Mouse (Mus musculus) adrenal gland, adult 8-10 months (tissue): ENCODE data around the gene Jarid2. TPM values are rescaled to one million over a fixed set of nuclear protein-coding genes. Genes with fewer than 3 reads are reported as not detected.
A peak's percentile ranks its signal among the peaks of the same experiment; 100 is the strongest.

ENCODE experiments used
- DNase-seq: peaks from one replicate; pipeline ENCODE4 v3.0.0; 2022
- total RNA-seq, 4 experiments: library from RNA; stranded (reverse); gene quantifications; 2 replicates each; pipeline ENCODE4 v1.2.4; 2022

The Jarid2 gene
- total RNA-seq, 4 experiments from 2014 or later = 32.9 to 48.1 (median 37.8) TPM

GRCm38 (mm10) chr13:44730146-44730864 lies 1.0 kb downstream of the Jarid2 start:
- DNase-seq = peak; percentile 100

- peak; percentile 88 for DNase-seq
These were observed 1.8 kb downstream of the Jarid2 start for GRCm38 (mm10) chr13:44730939-44731551.

GRCm38 (mm10) chr13:44731727-44732441 lies 2.6 kb downstream of the Jarid2 start:
- DNase-seq = no peak

- DNase-seq = no peak
These were observed 3.2 kb downstream of the Jarid2 start for GRCm38 (mm10) chr13:44732442-44732974.

DNA sequence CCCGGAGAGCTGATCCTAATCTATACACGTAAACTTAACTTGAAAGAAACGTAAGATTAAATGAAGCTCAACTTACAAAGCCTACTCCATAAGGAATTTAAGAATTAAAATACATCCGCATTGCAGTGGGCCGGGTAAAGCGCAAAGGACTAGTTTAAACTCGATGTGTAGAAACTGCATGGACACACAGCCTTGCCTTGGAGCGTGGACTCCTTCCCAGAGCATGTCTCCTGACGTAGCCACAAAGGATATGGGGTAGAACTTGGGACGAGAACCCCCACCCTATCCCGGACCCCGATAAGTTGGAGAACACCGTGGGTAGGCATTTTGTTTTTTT lies 3.7 kb downstream of the Jarid2 start:
- DNase-seq = no peak

DNA sequence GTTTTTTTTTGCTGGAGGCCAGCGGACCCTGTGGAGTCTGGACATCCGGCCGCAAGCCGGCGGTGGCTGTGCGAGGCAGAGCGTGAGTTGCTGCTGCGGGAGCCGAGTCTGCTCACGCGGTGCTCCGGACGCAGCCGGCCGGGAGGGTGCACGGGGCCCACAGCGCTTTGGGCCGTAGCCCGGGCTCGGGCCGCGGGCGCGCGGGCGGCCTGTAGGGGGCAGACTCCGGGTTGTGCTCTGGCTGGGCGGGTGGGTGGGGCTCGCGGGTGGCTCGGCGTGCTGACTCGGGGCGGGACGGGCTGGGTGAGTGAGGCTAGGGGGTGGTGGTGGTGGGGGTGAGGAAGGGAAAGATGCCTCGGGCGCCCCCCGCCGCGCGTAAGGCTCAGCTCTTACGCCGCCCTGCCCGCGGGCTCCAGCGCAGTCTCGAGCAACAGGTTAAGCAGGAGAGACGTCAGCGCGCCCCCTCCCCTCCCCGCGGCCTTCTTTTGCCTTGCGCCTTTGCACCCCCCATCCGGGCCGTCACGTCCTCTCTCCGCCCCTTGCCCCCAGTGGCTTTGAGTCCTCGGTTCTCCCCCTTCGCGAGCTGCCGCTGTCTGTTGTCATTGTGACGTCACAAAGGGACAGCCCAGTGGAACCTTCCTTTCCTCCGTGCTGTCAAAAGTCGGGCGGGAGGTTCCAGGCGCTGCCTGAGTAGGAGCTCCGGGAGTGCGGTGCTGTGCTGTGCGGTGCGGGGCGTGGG lies 4.3 kb downstream of the Jarid2 start:
- DNase-seq = peak; percentile 82

- DNase-seq = no peak
These were observed 5.2 kb downstream of the Jarid2 start for GRCm38 (mm10) chr13:44734441-44734840.

GRCm38 (mm10) chr13:44735088-44735690 lies 5.9 kb downstream of the Jarid2 start:
- no peak for DNase-seq

DNA sequence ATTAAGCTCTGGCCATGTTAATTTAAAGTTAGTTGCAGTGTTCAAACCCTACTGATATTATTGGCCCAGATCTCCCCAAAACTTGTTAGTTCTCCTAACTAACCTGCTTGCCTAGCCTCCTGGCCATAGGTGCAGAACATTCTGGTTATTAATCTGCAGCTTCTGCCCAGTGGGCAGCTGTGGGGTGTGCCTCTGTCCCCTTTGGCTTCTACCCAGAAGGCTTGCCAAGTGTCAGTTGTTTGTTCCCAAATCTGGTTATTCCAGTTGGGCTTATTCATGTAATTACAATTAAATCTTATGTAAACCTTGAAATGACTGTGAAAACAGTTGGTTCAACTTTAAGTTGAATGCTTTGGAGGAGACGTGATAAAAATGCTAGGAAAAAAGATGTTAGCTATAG lies 8.0 kb downstream of the Jarid2 start:
- DNase-seq = no peak

GRCm38 (mm10) chr13:44751780-44752179 lies 22.5 kb downstream of the Jarid2 start:
- no peak for DNase-seq

DNA sequence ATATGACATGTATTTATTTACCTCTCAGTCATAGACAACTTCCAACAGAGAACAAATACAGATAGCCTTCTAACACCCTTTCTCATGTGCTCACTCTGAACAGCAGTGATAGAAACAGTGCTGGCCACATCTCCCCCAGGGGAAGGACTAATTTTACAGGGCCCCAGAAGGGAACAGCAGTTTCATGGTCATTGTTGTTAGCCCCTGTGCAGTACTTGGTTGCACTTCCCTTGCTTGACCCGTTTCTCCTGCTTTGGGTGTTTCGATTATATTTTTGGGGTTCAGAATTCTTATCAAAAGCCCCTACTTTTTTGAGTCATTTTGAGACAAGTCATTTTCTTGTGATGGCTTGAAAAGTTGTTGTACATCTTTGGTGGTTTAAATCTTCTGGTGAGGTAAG lies 23.9 kb downstream of the Jarid2 start:
- DNase-seq = no peak

DNA sequence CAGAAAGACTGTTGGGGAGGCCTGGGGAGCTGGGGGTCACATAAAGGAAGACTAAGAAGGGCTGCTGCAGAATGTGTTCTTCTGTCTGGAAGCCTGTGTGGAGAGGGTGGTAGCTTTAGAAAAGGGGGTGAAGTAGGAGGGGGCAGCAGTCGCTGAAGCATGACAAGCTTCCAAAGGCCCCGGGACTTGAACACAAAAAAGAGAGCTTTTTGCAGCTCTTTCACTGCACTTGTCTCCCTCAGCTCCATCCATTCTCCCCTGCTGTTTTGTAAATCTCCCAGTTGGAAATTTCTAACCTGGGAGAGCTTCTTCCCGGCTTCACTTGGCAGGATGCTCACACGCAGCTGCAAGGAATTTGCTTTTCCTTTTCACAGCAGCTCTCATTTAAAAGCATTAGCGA lies 26.2 kb downstream of the Jarid2 start:
- no peak for DNase-seq

DNA sequence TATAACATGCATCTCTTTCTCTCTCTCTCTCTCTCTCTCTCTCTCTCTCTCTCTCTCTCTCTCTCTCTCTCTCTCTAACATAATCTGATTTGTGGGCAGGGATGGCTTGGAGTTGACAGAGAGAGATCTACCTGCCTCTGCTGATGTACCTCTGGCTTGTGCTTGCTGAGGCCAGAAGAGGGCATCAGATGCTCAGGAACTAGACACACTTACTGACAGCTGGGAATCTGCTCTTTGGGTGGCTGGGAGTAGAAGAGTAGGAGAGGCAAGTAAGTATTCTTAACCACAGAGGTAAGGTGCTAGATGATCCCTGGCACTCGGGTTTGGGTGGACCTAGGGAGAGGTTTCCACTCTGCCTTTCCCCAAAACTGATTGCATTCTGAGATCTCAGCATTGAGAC lies 29.5 kb downstream of the Jarid2 start:
- no peak for DNase-seq

DNA sequence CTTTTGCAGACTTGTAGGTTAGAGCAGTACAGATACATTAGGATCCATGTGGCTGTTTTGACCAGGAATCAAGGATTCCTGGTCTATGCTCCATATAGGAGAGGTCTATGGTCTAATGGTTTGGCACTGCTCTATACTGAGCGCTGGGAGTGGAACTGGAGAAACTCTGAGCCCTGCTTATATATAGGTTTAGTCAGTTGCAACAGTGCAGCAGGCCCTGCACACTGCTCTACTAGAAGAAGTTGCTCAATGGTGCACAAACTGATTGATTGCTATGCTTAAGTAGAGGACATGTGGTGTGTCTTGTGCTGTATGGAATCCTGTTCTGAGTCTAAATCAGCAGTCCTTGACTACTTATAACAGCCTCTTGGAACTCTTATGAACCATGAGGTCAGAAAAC lies 31.5 kb downstream of the Jarid2 start:
- DNase-seq = no peak

GRCm38 (mm10) chr13:44763068-44763467 lies 33.8 kb downstream of the Jarid2 start:
- DNase-seq = no peak

- DNase-seq = no peak
These were observed 38.5 kb downstream of the Jarid2 start for GRCm38 (mm10) chr13:44767751-44768150.

DNA sequence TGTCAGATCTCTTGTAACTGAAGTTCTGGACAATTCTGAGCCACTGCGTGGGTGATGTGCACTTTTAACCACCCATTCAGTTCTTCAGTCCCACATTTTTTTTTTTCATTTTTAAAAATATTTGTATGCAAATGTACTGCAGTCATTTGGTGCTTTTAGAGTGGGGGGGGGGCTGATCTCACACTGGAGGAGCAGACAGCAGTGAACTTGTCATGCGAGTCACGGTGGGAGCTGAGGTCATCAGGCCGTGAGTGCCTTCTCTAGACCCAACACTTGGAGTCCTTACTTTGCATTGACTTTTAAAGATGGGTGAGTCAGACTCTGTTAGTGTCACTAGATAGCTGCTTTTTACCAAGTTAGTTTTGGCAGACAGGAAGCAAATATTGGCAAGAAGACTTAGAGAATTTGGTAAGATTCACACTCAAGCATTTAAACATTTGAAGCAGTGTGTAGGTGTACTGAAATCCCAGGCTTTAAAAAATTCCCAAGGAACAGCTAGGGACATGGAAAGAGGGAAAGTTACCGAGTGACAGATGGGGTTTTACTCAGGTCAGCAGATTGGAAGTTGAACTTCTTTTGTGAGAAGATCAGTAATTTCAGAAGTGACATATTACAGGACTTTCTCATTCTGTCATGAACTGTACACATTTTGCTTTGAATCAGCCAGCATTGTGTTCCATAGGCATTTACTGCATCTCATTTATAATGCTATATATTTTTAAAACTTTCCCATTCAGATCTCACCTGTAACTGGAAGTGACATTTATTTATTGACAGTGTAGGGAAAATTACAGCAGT lies 41.7 kb downstream of the Jarid2 start:
- no peak for DNase-seq

GRCm38 (mm10) chr13:44772816-44773215 lies 43.5 kb downstream of the Jarid2 start:
- no peak for DNase-seq

- DNase-seq = no peak
These were observed 45.1 kb downstream of the Jarid2 start for GRCm38 (mm10) chr13:44774351-44774750.

GRCm38 (mm10) chr13:44775396-44775795 lies 46.1 kb downstream of the Jarid2 start:
- no peak for DNase-seq

- no peak for DNase-seq
These were observed 51.2 kb downstream of the Jarid2 start for GRCm38 (mm10) chr13:44780506-44780905.

GRCm38 (mm10) chr13:44781126-44781525 lies 51.9 kb downstream of the Jarid2 start:
- DNase-seq = no peak
